Mouse (Mus musculus) liver, postnatal 0 days (tissue): Measurements from ENCODE around the gene Snrpd2.

Experiments used
- CTCF ChIP-seq: sonication (generic); IDR thresholded peaks from 2 replicates; pipeline ENCODE4 v1.5.1; 2016; ENCODE audit warnings: antibody characterized with exemption, low read depth
- EP300 ChIP-seq: IDR thresholded peaks from 2 replicates; pipeline ENCODE4 v1.6.1; 2016; ENCODE audit warnings: antibody characterized with exemption, low read depth, mild to moderate bottlenecking

DNA sequence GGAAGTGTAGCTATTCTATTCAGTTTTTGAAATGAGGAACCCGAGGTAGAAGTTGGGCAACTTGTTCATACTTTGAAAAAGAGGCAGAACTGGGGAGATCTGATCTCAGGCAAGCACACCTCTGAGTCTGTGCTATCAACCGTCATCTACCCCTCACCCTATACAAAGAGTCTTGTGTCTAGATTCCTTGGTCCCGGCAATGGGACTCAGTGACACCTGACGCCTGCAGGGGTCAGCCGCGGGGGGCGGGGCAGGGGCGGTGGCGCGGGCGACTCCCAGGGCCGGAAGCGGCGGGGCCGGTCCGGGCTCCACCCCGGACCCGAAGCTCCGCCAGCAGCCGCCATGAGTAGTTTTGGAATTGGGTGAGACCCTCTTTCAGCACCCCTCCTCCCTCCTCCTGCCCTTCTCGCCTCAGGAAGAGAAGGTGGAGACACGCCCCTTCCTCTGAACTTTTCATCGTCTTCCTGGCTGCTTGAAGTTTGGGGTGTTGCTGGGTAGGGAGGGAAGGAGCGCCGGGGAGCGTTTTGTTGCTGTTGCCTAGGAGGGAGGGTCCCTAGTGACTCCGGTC is 31.4 kb downstream of the Snrpd2 start:
- TF ChIP-seq CTCF (0 out of 2 replicates have a peak, but pooled peaks have one; percentile 6), EP300 (no peak)
